Mouse (Mus musculus) lung, embryonic 14.5 days (tissue): ENCODE results near the gene 9330182O14Rik. TPM values are rescaled to one million over a fixed set of nuclear protein-coding genes. Genes with fewer than 3 reads are reported as not detected.

Experiments used
- ATAC-seq: fragments of 200-750 bp; cut with Nextera tagmentation; 2 replicates; pipeline ENCODE4 v1.8.0; 2017; ENCODE audit warnings: mild to moderate bottlenecking, moderate TSS enrichment, moderate library complexity; ENCODE audit not compliant: insufficient read depth
- DNase-seq: peaks from one replicate; pipeline ENCODE4 v3.0.0-alpha.2; 2015
- H3K27ac ChIP-seq: fragments of 300-500 bp; sonication (generic); 2 replicates; pipeline ENCODE4 v1.5.1; 2014; ENCODE audit warnings: low read depth, mild to moderate bottlenecking, moderate library complexity
- H3K27me3 ChIP-seq: fragments of 300-500 bp; sonication (generic); 2 replicates; pipeline ENCODE4 v1.6.1; 2014; ENCODE audit warnings: low read length, control low read depth; ENCODE audit not compliant: insufficient read depth
- H3K36me3 ChIP-seq: fragments of 300-500 bp; sonication (generic); 2 replicates; pipeline ENCODE4 v1.6.1; 2014; ENCODE audit warnings: control low read depth; ENCODE audit not compliant: insufficient read depth
- H3K4me1 ChIP-seq: fragments of 300-500 bp; sonication (generic); 2 replicates; pipeline ENCODE4 v1.6.1; 2014; ENCODE audit warnings: antibody characterized with exemption, control low read depth; ENCODE audit not compliant: insufficient read depth
- H3K4me2 ChIP-seq: fragments of 300-500 bp; sonication (generic); 2 replicates; pipeline ENCODE4 v1.6.1; 2014; ENCODE audit warnings: mild to moderate bottlenecking
- H3K4me3 ChIP-seq: fragments of 300-500 bp; sonication (generic); 2 replicates; pipeline ENCODE4 v1.5.1; 2014; ENCODE audit warnings: low read depth, low read length
- H3K9ac ChIP-seq: fragments of 300-500 bp; sonication (generic); 2 replicates; pipeline ENCODE4 v1.6.1; 2014
- H3K9me3 ChIP-seq: fragments of 300-500 bp; sonication (generic); 2 replicates; pipeline ENCODE4 v1.6.1; 2016; ENCODE audit warnings: low read depth, low read length, control low read depth
- CTCF ChIP-seq: IDR thresholded peaks from 2 replicates; pipeline ENCODE4 v1.5.1; 2016; ENCODE audit warnings: antibody characterized with exemption, low read depth
- WGBS: fragments of 180-500 bp; shearing (Covaris S2); extraction: QIAGEN DNeasy Blood & Tissue Kit; methylation state at CpG from one replicate; pipeline ENCODE4 v1.1.7; 2014; 5-methylcytosine and 5-hydroxymethylcytosine counted together
- polyA plus RNA-seq: library from polyadenylated mRNA; unstranded; fragments of >200 nt; fragmentation: Nextera tagmentation; extraction: Ambion mirVana; gene quantifications from 2 replicates; pipeline ENCODE4 v1.2.1, GENCODE M21; 2014

Gene 9330182O14Rik
- not detected in 2 replicates for polyA plus RNA-seq

DNA sequence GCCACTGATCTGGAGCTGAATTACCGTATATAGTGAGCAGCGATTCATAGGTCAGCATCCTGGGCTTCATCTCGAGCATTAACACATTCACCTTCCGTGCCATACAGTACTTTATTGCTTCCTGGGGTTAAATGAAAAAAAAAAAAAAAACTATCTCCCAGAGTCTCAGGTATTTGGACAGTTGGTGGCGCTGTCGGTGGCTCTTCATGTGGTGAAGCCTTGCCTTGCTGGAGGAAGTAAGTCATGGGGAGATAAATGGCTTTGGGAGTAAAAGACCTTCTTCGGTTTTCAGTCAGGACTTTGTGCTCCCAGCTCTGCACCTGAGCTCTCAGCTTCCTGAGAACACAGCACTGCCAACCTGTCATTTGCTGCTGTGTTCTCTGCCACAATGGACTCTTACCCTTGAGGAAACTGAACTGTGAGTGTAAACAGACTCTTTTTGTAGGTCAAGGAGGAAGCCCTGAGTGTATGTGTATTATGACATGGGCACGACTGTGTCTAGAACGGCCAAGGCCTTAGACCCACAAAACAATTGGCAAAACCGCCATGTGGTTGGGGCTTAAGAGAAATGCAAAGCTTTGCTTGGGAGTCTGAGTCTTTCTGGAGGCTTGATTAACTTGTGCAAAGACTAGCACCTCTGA, at the start of gene 9330182O14Rik:
Gene 9330182O14Rik (plus strand): TSS at position 214 of the 641 bp plus-strand sequence.
- H3K36me3 ChIP-seq, result no peaks in the 10 kb centered on the region
- no peak for ATAC-seq
- no peak for DNase-seq
- H3K9me3 ChIP-seq, result no peaks in the 10 kb centered on the region
- H3K27me3 ChIP-seq, result no peaks in the 10 kb centered on the region
- TF ChIP-seq CTCF, result no peak; the same call in 1 of the 2 replicates
- no peaks in the 10 kb centered on the region for H3K4me1 ChIP-seq
- no peak within 1 kb of the TSS for H3K4me3 ChIP-seq
- no peak within 1 kb of the TSS for H3K9ac ChIP-seq
- H3K4me2 ChIP-seq, result no peak within 1 kb of the TSS
- 45% methylated on average over 10 of the region's 10 CpGs for WGBS
- no peak within 1 kb of the TSS for H3K27ac ChIP-seq

DNA sequence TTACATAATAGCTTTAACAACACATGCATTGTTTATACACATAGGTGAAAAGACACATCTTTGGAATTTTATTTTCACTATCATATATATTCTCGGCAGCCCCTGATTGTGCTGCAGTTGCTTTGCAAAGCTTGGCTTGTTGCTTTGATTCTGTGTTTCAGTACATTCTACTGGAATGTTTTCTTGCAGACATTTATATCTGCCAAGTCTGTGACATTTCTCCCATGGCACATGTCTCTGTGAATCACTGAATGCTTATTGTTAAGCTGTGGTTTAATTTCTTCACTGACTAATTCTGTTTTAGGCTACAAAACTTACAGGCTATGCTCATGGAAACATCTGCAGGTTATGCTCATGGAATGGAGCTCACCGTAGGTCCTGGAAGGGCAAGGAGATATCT, 30.9 kb upstream of the 9330182O14Rik start:
- H3K4me1 ChIP-seq, result no peaks in the 10 kb centered on the region
- no peak overlapping the region for H3K27ac ChIP-seq
- no peaks in the 10 kb centered on the region for H3K9me3 ChIP-seq
- no peak for TF ChIP-seq CTCF
- H3K4me2 ChIP-seq, result no peak overlapping the region
- H3K9ac ChIP-seq, result no peak overlapping the region
- DNase-seq (no peak), ATAC-seq (no peak)
- H3K36me3 ChIP-seq, result no peaks in the 10 kb centered on the region
- no peak overlapping the region for H3K4me3 ChIP-seq
- no peaks in the 10 kb centered on the region for H3K27me3 ChIP-seq
- WGBS, result 78% methylated on average over 2 of the region's 2 CpGs

DNA sequence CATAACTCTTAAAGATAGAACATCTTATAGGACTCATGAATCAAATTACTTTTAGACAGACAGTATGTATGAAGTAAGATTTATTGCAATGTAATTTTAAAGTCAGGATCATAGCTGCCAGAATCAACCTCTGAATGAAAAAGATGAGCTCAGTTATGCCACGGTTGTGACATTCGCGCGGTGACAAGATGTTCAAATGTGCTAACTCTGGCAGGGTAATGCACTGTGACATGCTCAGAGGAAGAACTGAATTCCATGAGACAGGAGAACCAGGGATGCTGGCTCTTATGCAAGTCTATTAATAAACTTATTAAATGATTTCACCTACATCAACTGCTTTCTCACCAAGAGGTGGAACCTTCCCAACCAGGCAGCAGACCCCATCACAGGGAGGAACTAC, 28.5 kb upstream of the 9330182O14Rik start:
- ATAC-seq, result no peak
- DNase-seq, result no peak

GRCm38 (mm10) chr15:40113888-40114576, 20.1 kb upstream of the 9330182O14Rik start:
- no peak overlapping the region for H3K4me3 ChIP-seq
- H3K4me1 ChIP-seq, result no peaks in the 10 kb centered on the region
- H3K9me3 ChIP-seq, result no peaks in the 10 kb centered on the region
- H3K9ac ChIP-seq, result no peak overlapping the region
- no peak for TF ChIP-seq CTCF
- no peak overlapping the region for H3K27ac ChIP-seq
- no peaks in the 10 kb centered on the region for H3K27me3 ChIP-seq
- WGBS, result 36% methylated on average over 18 of the region's 18 CpGs
- no peak for DNase-seq
- no peaks in the 10 kb centered on the region for H3K36me3 ChIP-seq
- ATAC-seq, result no peak
- peak overlapping the region; percentile 44 for H3K4me2 ChIP-seq

More for the DNA sequence above, 28.5 kb upstream of the 9330182O14Rik start:
- Histone ChIP-seq H3K36me3 (no peaks in the 10 kb centered on the region), H3K4me3 (no peak overlapping the region), H3K27ac (no peak overlapping the region), H3K9me3 (no peaks in the 10 kb centered on the region), H3K4me1 (no peaks in the 10 kb centered on the region), H3K27me3 (no peaks in the 10 kb centered on the region), H3K4me2 (no peak overlapping the region), H3K9ac (no peak overlapping the region)
- 86% methylated on average over 4 of the region's 4 CpGs for WGBS
- no peak for TF ChIP-seq CTCF

GRCm38 (mm10) chr15:40114600-40115271, 19.4 kb upstream of the 9330182O14Rik start:
- WGBS, result 35% methylated on average over 22 of the region's 22 CpGs
- no peak for TF ChIP-seq CTCF
- no peak for DNase-seq

DNA sequence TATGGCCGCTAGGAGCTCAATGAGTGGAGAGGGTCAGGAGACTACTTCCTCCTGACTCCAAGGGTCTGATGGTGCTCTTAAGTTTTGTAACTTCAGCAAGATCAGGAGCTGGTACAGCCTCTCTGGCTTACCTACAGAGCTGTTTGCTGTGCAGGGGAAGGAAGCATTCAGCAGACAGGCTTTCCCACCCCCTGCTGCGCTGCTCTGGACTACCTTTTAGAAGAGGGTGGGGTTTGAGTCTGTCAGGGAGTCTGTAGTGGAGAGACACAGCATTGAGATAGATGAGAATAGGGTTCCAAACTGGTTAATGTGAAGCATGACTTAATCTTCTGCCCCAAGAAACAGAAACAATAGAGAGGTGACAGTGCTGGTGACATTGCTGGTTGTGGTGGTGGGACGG, 17.8 kb upstream of the 9330182O14Rik start:
- no peak for DNase-seq
- WGBS, result 77% methylated on average over 3 of the region's 3 CpGs
- H3K4me3 ChIP-seq, result no peak overlapping the region

More at GRCm38 (mm10) chr15:40114600-40115271, 19.4 kb upstream of the 9330182O14Rik start:
- Histone ChIP-seq H3K36me3 (no peaks in the 10 kb centered on the region), H3K9ac (no peak overlapping the region), H3K4me1 (no peaks in the 10 kb centered on the region), H3K27ac (no peak overlapping the region), H3K27me3 (no peaks in the 10 kb centered on the region), H3K9me3 (no peaks in the 10 kb centered on the region), H3K4me2 (peak overlapping the region; percentile 44), H3K4me3 (no peak overlapping the region)
- no peak for ATAC-seq

More for the DNA sequence above, 17.8 kb upstream of the 9330182O14Rik start:
- H3K4me2 ChIP-seq, result no peak overlapping the region
- no peak overlapping the region for H3K9ac ChIP-seq
- no peaks in the 10 kb centered on the region for H3K9me3 ChIP-seq
- H3K36me3 ChIP-seq, result no peaks in the 10 kb centered on the region
- TF ChIP-seq CTCF, result no peak
- H3K27ac ChIP-seq, result no peak overlapping the region
- no peaks in the 10 kb centered on the region for H3K4me1 ChIP-seq
- no peak for ATAC-seq
- no peaks in the 10 kb centered on the region for H3K27me3 ChIP-seq
